Mouse (Mus musculus): Measurements from ENCODE around the gene Fgf16.

GRCm38 (mm10) chrX:105764162-105765004 lies at the start of gene Fgf16:
- TF ChIP-seq CTCF (conservative IDR thresholded peaks at IDR 0.05; ENCODE audit: low read length) (no peak), NANOG (IDR thresholded peaks at IDR 0.05; ENCODE audit: borderline replicate concordance, low read length) (no peak)
